Mouse (Mus musculus) NIH3T3 (cell line): ENCODE data around the gene Spata13.

Experiments
- DNase-seq: peaks from one replicate; pipeline ENCODE4 v3.0.0-alpha.2; 2012; ENCODE audit warnings: low read depth

Gene Spata13

GRCm38 (mm10) chr14:60633961-60634864 is at the start of gene Spata13:
Spata13 (plus strand) TSS chr14:60634001.
- DNase-seq, result peak; percentile 18

GRCm38 (mm10) chr14:60586687-60587453 is 46.9 kb upstream of the Spata13 start:
- no peak for DNase-seq

- no peak for DNase-seq
Measured at GRCm38 (mm10) chr14:60589001-60589400, 44.8 kb upstream of the Spata13 start.

- no peak for DNase-seq
Measured at GRCm38 (mm10) chr14:60592339-60592738, 41.5 kb upstream of the Spata13 start.

GRCm38 (mm10) chr14:60592822-60593221 is 41.0 kb upstream of the Spata13 start:
- peak; percentile 79 for DNase-seq

- no peak for DNase-seq
Measured at GRCm38 (mm10) chr14:60597571-60597970, 36.2 kb upstream of the Spata13 start.

GRCm38 (mm10) chr14:60599044-60599443 is 34.8 kb upstream of the Spata13 start:
- DNase-seq, result no peak

GRCm38 (mm10) chr14:60605564-60605963 is 28.2 kb upstream of the Spata13 start:
- DNase-seq, result no peak

- no peak for DNase-seq
Measured at GRCm38 (mm10) chr14:60606194-60606593, 27.6 kb upstream of the Spata13 start.

- no peak for DNase-seq
Measured at GRCm38 (mm10) chr14:60607743-60608142, 26.1 kb upstream of the Spata13 start.

- DNase-seq, result no peak
Measured at GRCm38 (mm10) chr14:60609160-60609559, 24.6 kb upstream of the Spata13 start.

GRCm38 (mm10) chr14:60612671-60613070 is 21.1 kb upstream of the Spata13 start:
- DNase-seq, result no peak

- DNase-seq, result peak; percentile 39
Measured at GRCm38 (mm10) chr14:60621076-60621475, 12.7 kb upstream of the Spata13 start.

GRCm38 (mm10) chr14:60625486-60625885 is 8.3 kb upstream of the Spata13 start:
- DNase-seq, result no peak

GRCm38 (mm10) chr14:60629887-60630460 is 3.8 kb upstream of the Spata13 start:
- no peak for DNase-seq

- DNase-seq, result no peak
Measured at GRCm38 (mm10) chr14:60630981-60631380, 2.8 kb upstream of the Spata13 start.

GRCm38 (mm10) chr14:60634877-60635771 is 1.3 kb downstream of the Spata13 start:
- DNase-seq, result no peak

- no peak for DNase-seq
Measured at GRCm38 (mm10) chr14:60635911-60636607, 2.3 kb downstream of the Spata13 start.

GRCm38 (mm10) chr14:60636608-60636980 is 2.8 kb downstream of the Spata13 start:
- DNase-seq, result no peak

GRCm38 (mm10) chr14:60636996-60637395 is 3.2 kb downstream of the Spata13 start:
- no peak for DNase-seq

- DNase-seq, result no peak
Measured at GRCm38 (mm10) chr14:60638159-60638558, 4.4 kb downstream of the Spata13 start.
